Mouse (Mus musculus) spleen, embryonic (tissue): Measurements from ENCODE around the gene Sh3glb1.

Experiments used
- CTCF ChIA-PET: fragments of 350-600 bp; sonication (Branson Sonifier 250); formaldehyde crosslinking; loops from one replicate; lab custom pipeline; 2022; lab: Charles Lee

Sh3glb1 gene

DNA sequence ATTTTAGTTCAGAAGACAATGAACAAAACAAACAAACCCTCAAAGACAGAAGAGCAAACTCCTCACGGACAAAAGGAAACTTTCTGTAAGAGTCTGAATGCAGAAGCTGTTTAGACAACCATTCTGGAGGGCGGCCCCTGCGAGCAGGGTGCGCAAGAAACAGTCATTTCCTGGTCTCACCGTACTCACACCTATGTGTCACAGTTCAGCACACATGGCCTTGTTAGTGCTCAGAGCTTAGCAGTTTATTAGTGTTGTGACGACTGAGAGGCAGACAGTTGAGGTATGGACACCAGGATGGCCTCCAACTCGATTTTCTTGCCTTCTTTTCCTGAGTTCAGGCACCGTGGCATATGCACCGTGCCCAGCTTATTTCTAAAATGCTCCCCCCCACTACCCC, 4.2 kb downstream of the Sh3glb1 start:
- CTCF ChIA-PET: interaction anchor here (0.9 to 1.4 kb wide), 3 partner anchors 9 to 23 kb away, joined by 4 to 16 read pairs (median 5); no protein-coding TSS in a partner anchor

DNA sequence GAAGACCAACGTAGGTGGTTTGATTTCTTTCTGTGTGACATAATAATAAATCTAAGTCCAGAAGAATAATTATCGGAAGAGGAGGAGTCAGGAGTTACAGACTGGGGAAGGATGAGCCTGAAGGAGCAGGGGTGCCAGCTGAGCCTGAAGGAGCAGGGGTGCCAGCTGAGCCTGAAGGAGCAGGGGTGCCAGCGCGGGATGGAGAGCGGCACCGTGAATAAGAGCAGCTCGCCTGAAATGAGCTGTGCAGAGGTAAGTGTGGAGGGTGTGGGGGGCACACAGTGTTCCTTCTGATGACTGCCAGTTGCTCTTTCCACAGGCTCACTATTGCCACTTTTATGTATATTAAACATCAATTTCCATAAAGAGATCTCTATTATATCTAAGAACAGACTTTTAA, 5.1 kb downstream of the Sh3glb1 start:
- CTCF ChIA-PET: interaction anchor here (0.9 to 1.4 kb wide), 3 partner anchors 9 to 23 kb away, joined by 4 to 16 read pairs (median 5); no protein-coding TSS in a partner anchor

DNA sequence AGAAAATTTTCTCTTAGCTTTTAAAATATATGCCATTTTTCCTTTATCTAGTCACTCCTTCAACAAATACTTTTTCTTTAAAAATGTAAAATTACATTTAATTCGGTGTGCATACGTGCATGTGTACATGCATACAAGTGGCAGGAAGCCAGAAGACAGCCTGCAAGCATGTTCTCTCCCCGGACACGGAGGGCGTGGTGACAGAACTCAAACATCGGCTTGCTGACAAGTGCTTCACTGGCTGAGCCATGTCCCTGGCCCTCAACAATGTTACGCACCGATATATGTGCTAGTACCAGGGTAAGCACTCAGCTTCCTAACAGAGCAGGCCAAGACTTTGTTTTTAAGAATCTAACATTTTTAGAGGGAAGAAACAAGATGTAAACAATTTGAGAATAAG, 5.5 kb downstream of the Sh3glb1 start:
- CTCF ChIA-PET: no interaction called here

DNA sequence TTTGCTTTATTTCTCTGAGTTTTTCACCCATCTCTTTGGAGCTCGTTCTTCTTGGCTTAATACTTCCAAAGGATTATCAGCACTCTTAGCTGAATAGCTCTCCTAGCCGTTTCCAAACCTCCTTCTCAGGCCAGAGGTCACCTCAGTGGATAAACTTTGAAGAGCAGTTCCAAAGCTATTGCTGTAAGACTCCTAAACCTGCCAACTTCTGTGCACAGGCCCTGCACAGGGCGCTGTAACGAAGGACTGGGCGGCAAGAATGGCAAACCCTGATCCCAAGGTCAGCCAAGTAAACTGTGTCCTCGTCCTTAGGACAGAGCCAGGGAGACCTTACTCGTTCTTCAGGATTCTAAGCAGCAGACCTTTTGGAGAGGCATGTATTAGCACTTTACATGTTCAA, 6.0 kb downstream of the Sh3glb1 start:
- CTCF ChIA-PET: no interaction called here

DNA sequence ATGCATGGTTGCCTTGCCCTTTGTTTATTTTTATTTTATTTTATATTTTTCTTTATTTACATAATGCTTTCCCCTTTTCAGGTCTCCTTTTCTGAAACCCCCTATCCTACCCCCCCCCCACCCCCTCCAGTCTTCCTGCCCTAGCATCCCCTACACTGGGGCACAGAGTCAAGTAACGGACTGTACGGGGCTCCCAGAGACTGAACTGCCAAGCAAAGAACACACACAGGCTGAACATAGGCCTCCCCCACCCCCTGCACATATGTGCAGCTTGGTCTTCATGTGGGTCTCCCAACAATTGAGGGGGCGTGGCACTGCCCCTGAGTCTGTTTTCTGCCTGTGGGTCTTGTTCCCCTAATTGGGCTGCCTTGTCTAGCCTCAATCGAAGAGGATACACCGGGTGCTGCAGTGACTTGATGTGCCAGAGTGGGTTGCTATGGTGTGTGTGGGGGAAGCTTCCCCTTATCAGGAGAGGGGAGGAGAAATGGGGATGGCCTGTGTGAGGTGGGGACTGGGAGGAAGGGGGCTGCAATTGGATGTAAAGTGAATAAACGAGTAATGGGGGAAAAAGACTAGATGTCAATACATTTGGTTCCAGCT, 8.4 kb downstream of the Sh3glb1 start:
- CTCF ChIA-PET: no interaction called here

DNA sequence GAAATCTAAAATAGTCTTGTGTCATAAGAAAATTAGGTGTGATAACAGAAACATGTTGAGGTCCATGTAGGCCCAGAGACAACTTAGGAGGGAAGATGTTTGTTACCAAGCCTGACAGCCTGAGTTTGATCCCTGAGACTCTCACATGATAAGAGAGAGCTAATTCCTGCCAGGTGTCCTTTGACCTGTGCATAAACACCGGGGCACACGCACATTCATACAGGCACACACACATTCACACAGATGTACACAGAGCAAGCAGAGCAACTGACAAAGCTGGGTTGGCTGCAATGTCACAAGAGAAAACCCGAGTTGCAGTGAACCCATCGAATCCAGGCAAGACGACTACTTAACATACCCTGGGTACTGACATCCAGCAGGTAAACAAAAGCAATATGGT, 11.5 kb downstream of the Sh3glb1 start:
- CTCF ChIA-PET: no interaction called here

DNA sequence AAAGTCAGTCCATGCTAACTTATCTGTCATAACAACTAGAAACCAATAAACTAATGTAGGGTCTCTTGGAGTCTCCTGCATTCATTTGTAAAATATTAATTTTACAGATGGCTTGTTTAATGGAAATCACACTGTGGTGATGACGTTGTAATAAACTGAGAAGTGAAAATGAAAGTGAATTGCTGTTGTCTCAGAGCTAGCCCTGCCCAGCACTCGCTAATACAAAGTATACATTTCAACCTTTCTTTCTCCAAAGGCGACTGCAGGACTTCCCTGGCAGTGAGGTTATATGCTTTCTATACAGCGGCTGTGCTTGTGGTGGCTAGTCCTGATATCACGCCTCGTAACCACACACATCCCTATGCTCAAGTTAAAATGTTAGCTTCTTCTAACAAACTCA, 16.2 kb downstream of the Sh3glb1 start:
- CTCF ChIA-PET: interaction anchor here (0.6 kb wide), 1 partner anchor 16 kb away, joined by 4 read pairs; no protein-coding TSS in a partner anchor

DNA sequence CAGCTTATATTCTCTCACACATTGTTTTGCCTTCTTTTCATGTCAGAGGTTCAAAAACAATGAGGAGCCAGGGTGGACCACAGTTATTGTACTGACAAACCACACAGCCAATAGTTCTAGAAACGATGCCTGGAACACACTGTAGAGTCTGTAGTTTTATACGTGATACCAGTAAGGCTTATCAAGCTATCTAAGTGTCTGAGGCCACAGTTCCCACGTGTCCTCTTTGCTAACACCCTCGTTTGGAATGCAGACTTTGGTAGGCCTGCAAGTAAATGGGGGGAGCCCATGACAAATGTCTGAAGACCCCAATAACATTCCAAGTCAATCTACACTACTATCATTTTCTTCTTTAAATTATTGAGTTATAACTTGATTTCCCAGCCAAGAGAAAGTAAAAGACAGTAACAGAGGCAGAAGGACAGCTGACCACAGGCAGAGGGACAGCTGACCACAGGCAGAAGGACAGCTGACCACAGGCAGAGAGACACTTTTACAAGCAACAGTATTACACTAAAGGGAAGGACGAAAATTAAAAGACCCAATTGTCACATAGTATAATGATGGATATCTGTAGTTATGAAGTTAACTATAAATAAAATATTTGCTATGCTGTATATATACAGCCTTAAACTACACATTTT, 21.2 kb downstream of the Sh3glb1 start:
- CTCF ChIA-PET: no interaction called here

DNA sequence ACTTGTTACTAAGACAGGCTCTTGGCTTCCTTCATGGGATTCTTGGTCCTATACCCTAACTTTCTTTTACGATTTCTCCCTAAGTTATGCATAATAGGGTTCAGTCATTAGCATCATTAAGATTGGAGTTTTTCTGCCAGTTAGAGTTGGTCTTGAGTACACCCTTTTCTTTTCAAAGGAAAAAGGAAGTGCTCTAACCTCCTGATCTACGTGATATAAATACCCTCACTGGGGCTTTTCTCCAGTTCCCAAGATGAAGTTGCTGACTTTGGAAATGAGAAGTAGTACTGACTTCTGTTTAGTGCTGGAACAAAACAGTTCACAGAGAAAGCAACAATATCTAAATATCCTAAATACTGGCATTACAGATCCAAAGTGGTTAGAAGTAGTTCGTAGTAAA, 22.2 kb downstream of the Sh3glb1 start:
- CTCF ChIA-PET: interaction anchor here (0.6 kb wide), 1 partner anchor 47 kb away, joined by 5 read pairs; no protein-coding TSS in a partner anchor

DNA sequence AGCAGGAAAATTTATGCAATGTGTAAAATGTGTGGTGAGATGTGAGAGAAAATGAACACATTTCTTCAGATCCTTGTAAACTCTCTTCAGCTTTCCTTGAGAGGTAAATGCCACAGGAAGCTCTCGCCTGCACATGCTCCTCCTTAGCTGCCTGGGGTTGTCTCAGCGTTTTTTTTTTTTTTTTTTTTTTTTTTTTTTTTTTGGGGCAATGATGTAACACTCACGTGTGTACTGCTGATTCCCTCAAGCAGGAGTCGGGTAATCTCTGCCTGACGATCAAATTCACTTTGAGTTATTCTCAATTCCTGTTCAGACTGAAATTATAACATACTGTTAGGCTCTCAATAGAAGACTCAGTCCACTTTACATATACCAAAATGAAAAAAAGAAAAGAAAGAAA, 23.0 kb downstream of the Sh3glb1 start:
- CTCF ChIA-PET: no interaction called here

DNA sequence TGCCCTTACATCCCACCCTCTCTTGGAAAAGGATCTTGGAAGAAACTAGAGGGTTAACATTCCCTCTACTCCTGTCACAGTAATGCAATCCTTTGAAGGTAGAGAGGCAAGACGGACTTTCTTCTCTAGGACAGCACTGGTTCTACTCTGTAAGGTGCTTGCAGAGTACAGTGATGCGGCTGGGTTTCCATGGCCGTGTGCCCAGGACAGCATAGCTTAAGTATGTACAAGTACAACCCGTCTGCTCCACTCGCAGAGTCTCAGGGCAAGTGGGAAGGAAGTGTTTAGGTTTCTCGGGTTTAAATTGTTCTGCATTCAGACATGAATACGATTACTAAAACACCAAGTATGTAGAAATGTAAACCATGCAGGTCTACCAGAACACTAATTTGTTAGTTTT, 25.2 kb downstream of the Sh3glb1 start:
- CTCF ChIA-PET: interaction anchor here (1.6 kb wide), 1 partner anchor 21 kb away, joined by 4 read pairs; no protein-coding TSS in a partner anchor

DNA sequence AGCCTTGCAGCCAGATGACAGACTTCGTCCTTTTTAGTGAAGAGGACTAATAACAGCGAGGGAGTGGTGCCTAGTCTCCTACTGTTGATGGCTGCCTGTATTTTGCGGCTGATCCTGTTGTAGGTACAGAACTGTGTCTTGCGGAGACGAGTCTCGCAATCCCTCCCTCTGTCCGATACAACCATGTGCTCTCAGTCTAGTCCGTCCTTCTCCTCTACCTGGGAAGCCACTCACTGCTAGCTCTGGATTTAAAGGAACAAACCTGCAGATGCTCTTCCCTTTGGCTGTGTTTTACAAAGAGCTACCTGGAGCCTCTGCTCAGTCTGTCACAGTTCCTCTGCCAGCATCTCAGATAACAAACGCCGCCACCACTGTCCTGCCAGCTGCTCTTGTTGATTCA, 26.1 kb downstream of the Sh3glb1 start:
- CTCF ChIA-PET: no interaction called here

DNA sequence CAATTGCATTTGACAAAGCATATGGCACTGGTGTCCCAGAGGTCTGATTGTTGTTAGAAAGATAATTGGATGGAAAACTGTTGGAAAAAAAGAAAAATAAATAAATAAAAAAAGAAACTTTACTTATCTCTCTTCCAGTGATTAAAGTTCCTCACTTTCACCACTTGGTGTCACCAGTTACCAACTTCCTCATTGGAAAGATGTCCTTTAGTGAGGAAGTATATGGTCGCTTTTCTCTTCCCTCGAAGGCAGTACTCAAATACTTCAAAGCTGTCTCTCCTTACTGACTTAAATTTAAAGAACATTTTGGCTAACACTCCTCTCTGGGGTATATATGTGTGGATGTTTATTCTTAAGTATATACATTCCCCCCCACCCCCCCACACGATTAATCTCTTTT, 28.1 kb downstream of the Sh3glb1 start:
- CTCF ChIA-PET: interaction anchor here (0.6 to 1.1 kb wide), 3 partner anchors 24 to 30 kb away, joined by 3 to 16 read pairs (median 5); no protein-coding TSS in a partner anchor

DNA sequence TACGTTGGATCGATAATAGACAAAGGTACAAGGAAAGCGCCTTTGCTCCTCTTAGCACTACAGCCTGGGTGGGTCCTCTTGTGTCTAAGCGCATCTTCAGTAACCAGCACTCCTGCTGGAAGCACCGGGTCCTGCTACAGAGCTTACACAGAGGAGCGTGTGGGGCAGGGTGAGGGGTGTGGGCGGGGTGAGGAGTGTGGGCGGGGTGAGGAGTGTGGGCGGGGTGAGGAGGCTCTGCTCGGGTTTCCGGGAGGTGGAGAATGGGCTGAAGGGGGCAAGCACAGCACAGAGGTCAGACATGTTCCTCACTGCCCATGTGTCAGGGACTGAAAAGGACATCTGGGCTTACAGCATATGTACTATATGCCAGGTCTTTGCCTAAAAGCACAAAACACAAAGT, 30.9 kb downstream of the Sh3glb1 start:
- CTCF ChIA-PET: no interaction called here

DNA sequence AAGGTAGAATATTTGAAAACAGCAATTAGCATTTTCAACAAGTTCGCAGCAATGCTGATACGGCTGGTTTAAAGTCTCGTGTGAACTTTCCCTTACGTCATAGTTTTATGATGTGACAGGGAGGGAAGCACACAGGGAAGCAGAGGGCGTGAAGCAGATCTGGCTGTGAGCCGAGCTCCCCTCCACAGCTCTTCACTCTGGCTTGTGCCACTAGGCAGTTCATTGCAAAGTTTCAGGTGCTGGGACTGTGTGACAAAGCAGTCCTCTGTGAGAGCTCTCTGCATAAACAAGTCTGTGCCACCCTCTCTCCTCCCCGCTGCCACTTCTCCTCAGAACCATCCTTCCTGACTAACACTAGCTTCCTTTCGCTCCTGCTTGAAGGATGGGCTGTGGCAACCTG, 31.9 kb downstream of the Sh3glb1 start:
- CTCF ChIA-PET: interaction anchor here (0.7 kb wide), 1 partner anchor 18 kb away, joined by 6 read pairs; no protein-coding TSS in a partner anchor

DNA sequence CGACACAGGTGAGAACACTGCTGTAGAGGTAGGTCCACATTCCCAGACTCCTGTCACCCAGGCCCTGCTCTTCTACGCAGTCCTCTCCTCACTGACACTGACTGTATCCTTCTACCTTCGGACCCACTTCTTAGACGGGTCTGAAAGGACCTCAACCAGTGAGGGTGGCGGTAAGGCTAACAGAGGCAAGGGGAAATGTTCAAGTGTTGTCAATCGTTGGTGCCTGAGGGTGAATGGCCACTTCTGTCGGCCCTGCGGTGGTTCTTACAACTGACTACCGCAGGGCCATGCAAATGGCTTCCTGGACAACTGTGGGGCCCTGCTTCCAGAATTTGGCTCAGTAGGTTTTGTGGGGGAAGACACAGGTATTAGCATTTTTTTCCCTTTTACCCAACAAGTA, 32.5 kb downstream of the Sh3glb1 start:
- CTCF ChIA-PET: no interaction called here

DNA sequence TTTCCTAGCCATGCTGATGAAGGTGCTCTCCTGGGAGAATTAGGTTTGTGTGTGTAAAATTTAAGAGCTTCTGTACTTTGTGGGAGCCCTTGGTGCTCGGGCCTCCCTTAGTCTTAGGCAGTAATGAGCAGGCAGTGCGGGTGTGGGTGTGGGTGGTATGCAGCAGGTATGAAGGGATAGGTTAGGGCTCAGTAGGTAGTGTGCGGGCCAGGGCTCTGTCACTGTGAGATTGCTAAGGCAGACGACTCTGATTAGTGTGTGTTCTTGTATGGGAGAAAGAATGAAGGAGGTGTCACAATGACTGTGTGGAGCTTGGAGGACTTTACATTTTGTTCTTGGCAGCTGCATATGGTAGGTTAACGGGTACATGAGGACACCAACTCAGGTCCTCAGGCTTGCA, 34.0 kb downstream of the Sh3glb1 start:
- CTCF ChIA-PET: no interaction called here

DNA sequence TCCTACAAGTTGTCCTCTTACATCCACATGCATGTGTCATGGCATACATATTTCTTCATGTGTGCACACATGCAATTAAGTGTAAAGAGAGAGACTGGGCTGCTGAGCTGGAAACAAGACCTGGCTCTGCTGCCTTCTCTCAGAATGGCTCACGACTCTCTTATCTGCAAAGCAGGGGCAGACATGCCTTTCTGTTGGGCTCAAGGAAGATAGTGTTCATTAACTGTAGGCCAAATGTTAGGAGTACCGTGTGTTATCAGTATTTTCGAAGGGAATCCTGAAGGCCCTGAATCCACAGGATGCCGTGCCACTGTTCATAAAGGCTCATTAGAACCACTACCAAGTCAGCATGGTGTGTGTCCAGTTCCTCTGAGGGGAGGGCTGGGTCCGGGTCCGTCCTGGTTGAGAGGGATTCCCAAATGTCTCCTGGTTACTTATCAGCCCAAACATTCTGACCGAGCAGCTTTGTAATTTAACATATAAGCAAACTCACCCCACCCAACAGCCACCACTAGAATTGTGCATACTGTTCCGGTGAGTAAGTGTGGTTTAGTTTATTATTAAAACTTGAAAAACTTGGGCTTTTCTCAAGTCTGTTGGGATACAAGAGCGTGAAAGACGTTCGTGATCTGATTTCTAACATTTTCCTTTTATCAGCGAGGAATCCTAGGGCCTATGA, 36.9 kb downstream of the Sh3glb1 start:
- CTCF ChIA-PET: no interaction called here

DNA sequence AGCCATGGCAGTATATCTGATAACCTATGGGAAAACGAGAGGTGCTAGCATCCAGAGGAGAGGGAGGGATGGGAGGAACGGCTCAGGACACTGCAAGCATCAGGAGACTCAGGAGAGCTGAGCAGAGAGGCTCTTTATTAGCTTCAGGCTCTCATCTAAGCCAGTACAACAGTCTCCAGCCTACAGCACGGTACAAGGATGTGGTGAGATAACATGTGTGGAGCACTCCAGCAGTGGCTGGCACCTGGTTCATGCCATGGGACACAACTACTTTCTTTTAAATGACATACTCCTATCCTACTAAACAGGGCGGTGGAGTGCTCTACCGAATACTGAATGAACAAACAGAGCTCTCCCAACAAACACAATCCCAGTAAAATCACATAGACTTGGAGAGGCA, 38.6 kb downstream of the Sh3glb1 start:
- CTCF ChIA-PET: no interaction called here

DNA sequence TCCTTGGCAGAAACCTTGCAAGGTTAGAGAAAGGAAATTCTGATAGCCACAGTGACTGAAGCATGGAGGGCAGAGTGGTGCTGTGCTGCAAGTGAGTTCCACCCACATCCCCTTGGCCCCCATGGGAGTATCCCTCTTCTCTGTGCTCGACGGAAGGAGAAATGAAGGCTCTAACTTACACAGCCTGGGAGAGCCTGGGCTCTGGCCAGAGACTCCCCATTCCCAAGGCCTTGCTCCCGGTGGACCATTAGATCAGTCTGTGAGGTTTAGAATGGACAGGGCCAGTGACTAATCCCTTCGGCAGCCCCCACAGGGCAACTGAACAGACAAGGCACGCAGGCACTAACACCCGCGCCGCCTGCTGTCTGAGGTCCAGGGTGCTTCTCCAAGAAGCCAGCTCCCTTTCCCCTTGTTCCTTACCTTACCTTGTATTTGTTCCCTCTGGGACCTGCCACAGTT, 40.4 kb downstream of the Sh3glb1 start:
- CTCF ChIA-PET: no interaction called here

DNA sequence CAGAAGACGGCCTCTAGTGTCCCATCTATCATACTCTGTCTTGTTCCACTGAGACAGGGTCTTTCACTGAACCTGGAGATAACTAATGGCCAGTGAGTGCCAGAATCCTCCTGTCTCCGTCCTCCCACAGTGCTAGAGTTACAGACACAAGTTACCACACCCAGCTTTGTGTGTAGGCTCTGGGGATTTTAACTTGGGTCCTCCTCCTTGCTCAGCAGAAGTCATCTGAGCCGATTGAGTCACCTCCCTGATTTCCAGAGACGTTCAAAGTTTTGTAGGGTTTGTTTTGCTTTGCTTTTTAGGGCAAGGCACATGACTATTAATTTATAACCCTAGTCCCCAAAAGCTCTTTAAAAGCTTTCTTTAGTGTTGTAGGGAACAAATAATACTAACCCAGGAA, 41.0 kb downstream of the Sh3glb1 start:
- CTCF ChIA-PET: no interaction called here

DNA sequence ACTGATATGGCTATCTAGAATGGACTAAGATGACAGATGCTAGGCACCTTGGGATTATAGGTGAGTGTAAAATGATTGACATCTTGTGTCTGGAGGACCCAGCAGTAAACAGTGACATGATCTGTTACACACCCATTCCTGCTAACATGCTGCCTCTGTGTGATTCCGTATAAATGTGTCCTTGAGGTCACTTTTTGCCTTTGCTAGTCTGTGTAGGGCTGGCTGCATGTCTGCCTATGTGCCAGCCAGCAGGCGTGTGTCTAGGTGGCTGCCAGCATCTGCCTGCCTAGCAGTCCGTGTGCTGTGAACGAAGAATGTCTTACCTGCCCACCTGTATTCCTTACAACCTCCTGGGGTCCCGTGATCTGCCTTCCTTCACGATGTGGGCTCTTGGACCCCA, 42.4 kb downstream of the Sh3glb1 start:
- CTCF ChIA-PET: interaction anchor here (0.6 kb wide), 1 partner anchor 475 kb away, joined by 9 read pairs; no protein-coding TSS in a partner anchor
